Mouse (Mus musculus): ENCODE measurements around the gene Iqcd. TPM values are rescaled to one million over a fixed set of nuclear protein-coding genes. Genes with fewer than 3 reads are reported as not detected.

Gene Iqcd
- polyA plus RNA-seq, 1 experiment = 0.33 TPM

DNA sequence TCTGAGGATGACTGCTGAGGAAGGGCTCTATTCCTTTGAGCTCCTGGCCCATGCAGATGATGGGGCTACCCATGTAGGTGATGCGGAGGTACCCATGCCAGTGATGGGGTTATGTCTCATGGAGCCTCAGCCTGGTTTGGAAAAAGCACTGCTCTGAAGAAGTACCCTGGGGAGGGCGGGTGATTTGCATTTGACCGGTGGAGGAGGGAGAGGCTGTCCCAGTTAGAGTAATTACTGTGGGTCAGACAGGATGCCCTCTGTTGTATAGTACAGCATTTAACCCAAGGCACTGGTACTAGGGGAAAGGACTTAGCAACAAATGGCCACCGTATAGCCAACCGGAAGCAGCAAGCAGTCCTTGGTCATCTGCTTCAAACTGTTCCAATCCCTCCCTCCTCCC is 46.0 kb downstream of the Iqcd start:
- Histone ChIP-seq H3K79me3 (ENCODE audit: low read depth) (no peaks in the 10 kb centered on the region), H3K79me2 (ENCODE audit: control insufficient read depth, insufficient read depth) (no peaks in the 10 kb centered on the region), H3K27me3 (ENCODE audit: control insufficient read depth, insufficient read depth, insufficient read length) (peaks cover 31% of the 10 kb centered on the region), H3ac (ENCODE audit: control insufficient read depth, insufficient read length, low read depth) (no peak overlapping the region), H3K36me3 (ENCODE audit: control insufficient read depth, insufficient read depth) (no peaks in the 10 kb centered on the region), H3K4me3 (ENCODE audit: insufficient read depth, poor library complexity, severe bottlenecking) (no peak overlapping the region)
- TF ChIP-seq FOSL1 (IDR thresholded peaks at IDR 0.05; ENCODE audit: insufficient read depth, low read length, poor library complexity, severe bottlenecking) (no peak), CTCF (IDR thresholded peaks at IDR 0.05; ENCODE audit: control insufficient read depth, insufficient read depth, insufficient read length) (no peak), CEBPB (IDR thresholded peaks at IDR 0.05; ENCODE audit: low read depth) (no peak), MYOD1 (IDR thresholded peaks at IDR 0.05; ENCODE audit: control insufficient read depth, insufficient read length, low read depth) (no peak), MYOG (IDR thresholded peaks at IDR 0.05; ENCODE audit: control insufficient read depth, extremely low read depth, insufficient read length) (no peak), USF1 (IDR thresholded peaks at IDR 0.05; ENCODE audit: low read depth) (no peak), MAX (IDR thresholded peaks at IDR 0.05) (no peak)

DNA sequence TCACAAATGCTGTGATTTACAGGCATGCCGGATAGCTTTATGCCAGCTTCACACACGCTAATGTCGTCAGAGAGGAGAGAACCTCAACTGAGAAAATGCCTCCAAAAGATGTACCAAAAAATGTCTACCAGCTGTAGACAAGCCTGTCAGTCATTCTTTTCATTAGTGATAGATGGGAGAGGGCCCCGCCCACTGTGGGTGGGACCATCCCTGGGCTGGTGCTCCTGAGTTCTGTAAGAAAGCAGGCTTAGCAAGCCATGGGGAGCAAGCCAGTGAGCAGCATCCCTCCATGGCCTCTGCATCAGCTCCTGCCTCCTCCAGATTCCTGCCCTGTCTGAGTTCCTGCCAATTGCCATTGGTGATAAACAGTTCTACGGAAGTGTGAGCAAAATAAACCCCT is 46.8 kb downstream of the Iqcd start:
- Histone ChIP-seq H3K36me3 (ENCODE audit: control insufficient read depth, insufficient read depth) (no peaks in the 10 kb centered on the region), H3K4me3 (ENCODE audit: insufficient read depth, poor library complexity, severe bottlenecking) (no peak overlapping the region), H3K79me2 (ENCODE audit: control insufficient read depth, insufficient read depth) (no peaks in the 10 kb centered on the region), H3K79me3 (ENCODE audit: low read depth) (no peaks in the 10 kb centered on the region), H3ac (ENCODE audit: control insufficient read depth, insufficient read length, low read depth) (no peak overlapping the region), H3K27me3 (ENCODE audit: control insufficient read depth, insufficient read depth, insufficient read length) (peaks cover 37% of the 10 kb centered on the region)
- TF ChIP-seq CEBPB (IDR thresholded peaks at IDR 0.05; ENCODE audit: low read depth) (no peak), MYOG (IDR thresholded peaks at IDR 0.05; ENCODE audit: control insufficient read depth, extremely low read depth, insufficient read length) (no peak), CTCF (IDR thresholded peaks at IDR 0.05; ENCODE audit: control insufficient read depth, insufficient read depth, insufficient read length) (no peak), MAX (IDR thresholded peaks at IDR 0.05) (no peak), MYOD1 (IDR thresholded peaks at IDR 0.05; ENCODE audit: control insufficient read depth, insufficient read length, low read depth) (no peak), FOSL1 (IDR thresholded peaks at IDR 0.05; ENCODE audit: insufficient read depth, low read length, poor library complexity, severe bottlenecking) (no peak), USF1 (IDR thresholded peaks at IDR 0.05; ENCODE audit: low read depth) (no peak)

DNA sequence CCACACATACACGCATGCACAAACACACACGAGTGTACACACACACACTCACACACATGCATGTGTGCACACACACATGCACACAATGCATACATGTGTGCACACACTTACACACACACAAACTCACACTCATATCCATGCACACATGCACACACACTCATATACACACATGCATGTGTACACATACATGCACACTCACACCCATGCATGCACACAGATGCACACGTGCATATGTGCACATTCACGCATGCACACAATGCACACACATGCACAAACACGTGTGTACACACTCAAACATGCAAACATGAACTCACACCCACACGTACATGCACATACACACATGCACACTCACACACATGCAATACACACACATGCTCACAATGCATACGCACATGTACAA is 51.3 kb downstream of the Iqcd start:
- H3K79me3 ChIP-seq (ENCODE audit: low read depth) = no peaks in the 10 kb centered on the region
- no peak overlapping the region for H3ac ChIP-seq (ENCODE audit: control insufficient read depth, insufficient read length, low read depth)
- no peak overlapping the region for H3K4me3 ChIP-seq (ENCODE audit: insufficient read depth, poor library complexity, severe bottlenecking)
- no peaks in the 10 kb centered on the region for H3K79me2 ChIP-seq (ENCODE audit: control insufficient read depth, insufficient read depth)
- no peaks in the 10 kb centered on the region for H3K36me3 ChIP-seq (ENCODE audit: control insufficient read depth, insufficient read depth)
- TF ChIP-seq FOSL1 (IDR thresholded peaks at IDR 0.05; ENCODE audit: insufficient read depth, low read length, poor library complexity, severe bottlenecking) = no peak
- no peak for TF ChIP-seq MYOD1 (IDR thresholded peaks at IDR 0.05; ENCODE audit: control insufficient read depth, insufficient read length, low read depth)
- no peak for TF ChIP-seq CEBPB (IDR thresholded peaks at IDR 0.05; ENCODE audit: low read depth)
- peaks cover 33% of the 10 kb centered on the region for H3K27me3 ChIP-seq (ENCODE audit: control insufficient read depth, insufficient read depth, insufficient read length)

DNA sequence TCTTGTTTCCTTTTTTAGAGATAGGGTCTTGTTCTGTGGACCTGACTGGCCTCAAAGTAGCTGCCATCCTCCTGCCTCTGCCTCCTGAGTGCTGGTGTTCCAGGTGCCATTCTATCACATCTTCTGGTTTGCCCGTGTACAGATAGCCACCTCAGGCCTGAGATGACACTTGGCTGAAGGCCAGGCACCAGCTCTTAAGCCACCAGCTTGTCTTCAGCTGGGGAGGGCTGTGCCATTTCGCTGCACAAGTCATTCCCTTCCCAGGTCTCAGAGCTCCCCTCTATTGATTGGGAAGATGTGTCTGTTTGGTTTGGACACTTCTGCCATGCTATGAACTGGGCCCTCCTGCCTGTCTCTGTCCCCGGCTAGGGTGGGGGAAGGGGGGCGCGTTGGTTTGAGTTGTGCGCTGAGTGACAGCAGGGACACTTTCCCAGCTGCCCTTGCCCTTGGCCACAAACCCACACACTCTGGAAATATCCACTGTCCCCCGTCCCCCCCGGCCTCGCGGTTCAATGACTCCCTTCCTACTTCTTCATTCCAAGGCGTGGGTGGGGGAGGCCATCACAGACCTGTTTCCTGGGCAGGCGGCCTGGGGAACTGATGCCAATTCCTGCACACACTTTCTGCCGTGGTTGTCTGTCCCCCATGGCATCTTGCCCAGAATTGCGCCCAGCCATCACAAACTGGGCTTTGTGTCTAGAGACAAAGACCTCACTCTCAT is 54.7 kb downstream of the Iqcd start:
- no peaks in the 10 kb centered on the region for H3K36me3 ChIP-seq (ENCODE audit: control insufficient read depth, insufficient read depth)
- no peaks in the 10 kb centered on the region for H3K79me2 ChIP-seq (ENCODE audit: control insufficient read depth, insufficient read depth)
- no peak overlapping the region for H3ac ChIP-seq (ENCODE audit: control insufficient read depth, insufficient read length, low read depth)
- H3K4me3 ChIP-seq (ENCODE audit: insufficient read depth, poor library complexity, severe bottlenecking) = no peak overlapping the region
- peaks cover 42% of the 10 kb centered on the region for H3K27me3 ChIP-seq (ENCODE audit: control insufficient read depth, insufficient read depth, insufficient read length)
- no peaks in the 10 kb centered on the region for H3K79me3 ChIP-seq (ENCODE audit: low read depth)
- no peak for TF ChIP-seq CEBPB (IDR thresholded peaks at IDR 0.05; ENCODE audit: low read depth)
- no peak for TF ChIP-seq MYOG (IDR thresholded peaks at IDR 0.05; ENCODE audit: control insufficient read depth, extremely low read depth, insufficient read length)
- TF ChIP-seq FOSL1 (IDR thresholded peaks at IDR 0.05; ENCODE audit: insufficient read depth, low read length, poor library complexity, severe bottlenecking) = no peak
- TF ChIP-seq CTCF (IDR thresholded peaks at IDR 0.05; ENCODE audit: control insufficient read depth, insufficient read depth, insufficient read length) = no peak
- TF ChIP-seq MAX (IDR thresholded peaks at IDR 0.05) = no peak
- TF ChIP-seq MYOD1 (IDR thresholded peaks at IDR 0.05; ENCODE audit: control insufficient read depth, insufficient read length, low read depth) = peak; percentile 66

DNA sequence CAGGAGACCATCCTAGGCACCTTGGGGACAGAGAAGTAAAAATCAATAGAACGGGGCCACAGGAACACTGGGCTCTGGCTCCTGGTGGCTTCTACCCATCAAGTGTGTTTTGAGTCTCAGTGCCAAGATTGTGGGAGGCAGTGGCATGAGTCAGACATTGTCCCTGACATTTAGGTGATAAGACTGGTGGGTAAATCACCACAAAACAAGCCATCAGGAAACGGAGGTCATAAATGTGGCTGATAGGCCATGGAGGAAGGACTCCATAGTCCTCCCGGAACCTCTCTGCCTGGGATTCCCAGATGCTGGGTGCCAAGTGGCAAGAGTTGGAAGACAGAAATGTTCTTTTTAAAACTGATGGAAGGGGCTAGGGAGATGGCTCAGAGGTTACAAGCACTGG is 55.4 kb downstream of the Iqcd start:
- Histone ChIP-seq H3K79me3 (ENCODE audit: low read depth) (no peaks in the 10 kb centered on the region), H3ac (ENCODE audit: control insufficient read depth, insufficient read length, low read depth) (no peak overlapping the region), H3K79me2 (ENCODE audit: control insufficient read depth, insufficient read depth) (no peaks in the 10 kb centered on the region), H3K4me3 (ENCODE audit: insufficient read depth, poor library complexity, severe bottlenecking) (no peak overlapping the region), H3K27me3 (ENCODE audit: control insufficient read depth, insufficient read depth, insufficient read length) (peaks cover 43% of the 10 kb centered on the region), H3K36me3 (ENCODE audit: control insufficient read depth, insufficient read depth) (no peaks in the 10 kb centered on the region)
- TF ChIP-seq MYOG (IDR thresholded peaks at IDR 0.05; ENCODE audit: control insufficient read depth, extremely low read depth, insufficient read length) (no peak), MYOD1 (IDR thresholded peaks at IDR 0.05; ENCODE audit: control insufficient read depth, insufficient read length, low read depth) (peak; percentile 24)

DNA sequence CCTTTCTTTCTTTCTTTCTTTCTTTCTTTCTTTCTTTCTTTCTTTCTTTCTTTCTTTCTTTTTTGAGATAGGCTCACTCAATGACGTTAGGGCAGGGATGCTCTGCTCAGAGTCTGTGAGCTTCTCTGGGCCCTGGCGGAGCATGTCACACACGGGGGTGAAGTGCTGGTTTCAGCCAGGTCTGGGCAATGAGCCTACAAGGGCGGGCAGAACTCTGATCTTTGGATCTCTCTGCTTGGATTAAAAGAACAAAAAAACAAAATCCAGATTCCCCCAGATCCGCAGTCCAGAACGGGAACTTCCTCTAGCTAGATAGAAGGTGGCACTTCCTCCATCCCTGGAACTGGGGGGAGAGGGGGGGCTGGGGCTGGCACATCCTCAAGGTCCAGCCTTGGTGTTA is 57.0 kb downstream of the Iqcd start:
- Histone ChIP-seq H3K79me3 (ENCODE audit: low read depth) (no peaks in the 10 kb centered on the region), H3K79me2 (ENCODE audit: control insufficient read depth, insufficient read depth) (no peaks in the 10 kb centered on the region), H3K4me3 (ENCODE audit: insufficient read depth, poor library complexity, severe bottlenecking) (no peak overlapping the region), H3ac (ENCODE audit: control insufficient read depth, insufficient read length, low read depth) (no peak overlapping the region), H3K36me3 (ENCODE audit: control insufficient read depth, insufficient read depth) (no peaks in the 10 kb centered on the region), H3K27me3 (ENCODE audit: control insufficient read depth, insufficient read depth, insufficient read length) (peaks cover 44% of the 10 kb centered on the region)
- TF ChIP-seq CEBPB (IDR thresholded peaks at IDR 0.05; ENCODE audit: low read depth) (no peak), FOSL1 (IDR thresholded peaks at IDR 0.05; ENCODE audit: insufficient read depth, low read length, poor library complexity, severe bottlenecking) (no peak), CTCF (IDR thresholded peaks at IDR 0.05; ENCODE audit: control insufficient read depth, insufficient read depth, insufficient read length) (no peak), MAX (IDR thresholded peaks at IDR 0.05) (no peak), USF1 (IDR thresholded peaks at IDR 0.05; ENCODE audit: low read depth) (no peak), MYOD1 (IDR thresholded peaks at IDR 0.05; ENCODE audit: control insufficient read depth, insufficient read length, low read depth) (no peak), MYOG (IDR thresholded peaks at IDR 0.05; ENCODE audit: control insufficient read depth, extremely low read depth, insufficient read length) (no peak)
